Mouse (Mus musculus) midbrain, embryonic 13.5 days (tissue): ENCODE measurements around the gene Car2. TPM values are rescaled to one million over a fixed set of nuclear protein-coding genes. Genes with fewer than 3 reads are reported as not detected.

Experiments
- ATAC-seq: fragments of 200-750 bp; cut with Nextera tagmentation; 2 replicates; pipeline ENCODE4 v1.8.0; 2017; ENCODE audit warnings: mild to moderate bottlenecking, moderate TSS enrichment, moderate library complexity
- H3K27ac ChIP-seq: fragments of 300-500 bp; sonication (generic); 2 replicates; pipeline ENCODE4 v1.5.1; 2015; ENCODE audit warnings: inconsistent platforms, mild to moderate bottlenecking, moderate library complexity
- H3K27me3 ChIP-seq: fragments of 300-500 bp; sonication (generic); 2 replicates; pipeline ENCODE4 v1.6.1; 2015; ENCODE audit warnings: mild to moderate bottlenecking, inconsistent platforms
- H3K36me3 ChIP-seq: fragments of 300-500 bp; sonication (generic); 2 replicates; pipeline ENCODE4 v1.6.1; 2015; ENCODE audit warnings: mild to moderate bottlenecking, inconsistent platforms
- H3K4me1 ChIP-seq: fragments of 300-500 bp; sonication (generic); replicated peaks from 2 replicates; pipeline ENCODE4 v1.6.1; 2015; ENCODE audit warnings: inconsistent platforms
- H3K4me2 ChIP-seq: fragments of 300-500 bp; sonication (generic); replicated peaks from 2 replicates; pipeline ENCODE4 v1.6.1; 2015; ENCODE audit warnings: moderate library complexity, mild to moderate bottlenecking, inconsistent platforms
- H3K4me3 ChIP-seq: fragments of 300-500 bp; sonication (generic); replicated peaks from 2 replicates; pipeline ENCODE4 v1.5.1; 2015; ENCODE audit warnings: mild to moderate bottlenecking, inconsistent platforms
- H3K9ac ChIP-seq: fragments of 300-500 bp; sonication (generic); replicated peaks from 2 replicates; pipeline ENCODE4 v1.6.1; 2015; ENCODE audit warnings: mild to moderate bottlenecking, inconsistent platforms
- H3K9me3 ChIP-seq: fragments of 300-500 bp; sonication (generic); 2 replicates; pipeline ENCODE4 v1.6.1; 2016; ENCODE audit warnings: mild to moderate bottlenecking, inconsistent platforms
- WGBS: fragments of 180-500 bp; shearing (Covaris S2); methylation state at CpG from one replicate; pipeline ENCODE4 v1.1.7; 2015; 5-methylcytosine and 5-hydroxymethylcytosine counted together
- polyA plus RNA-seq: library from polyadenylated mRNA; unstranded; fragments of >200 nt; fragmentation: Nextera tagmentation; extraction: Ambion mirVana; gene quantifications from 2 replicates; pipeline ENCODE4 v1.2.1, GENCODE M21; 2015

The Car2 gene
- 20.3 and 22.0 TPM in 2 replicates for polyA plus RNA-seq

DNA sequence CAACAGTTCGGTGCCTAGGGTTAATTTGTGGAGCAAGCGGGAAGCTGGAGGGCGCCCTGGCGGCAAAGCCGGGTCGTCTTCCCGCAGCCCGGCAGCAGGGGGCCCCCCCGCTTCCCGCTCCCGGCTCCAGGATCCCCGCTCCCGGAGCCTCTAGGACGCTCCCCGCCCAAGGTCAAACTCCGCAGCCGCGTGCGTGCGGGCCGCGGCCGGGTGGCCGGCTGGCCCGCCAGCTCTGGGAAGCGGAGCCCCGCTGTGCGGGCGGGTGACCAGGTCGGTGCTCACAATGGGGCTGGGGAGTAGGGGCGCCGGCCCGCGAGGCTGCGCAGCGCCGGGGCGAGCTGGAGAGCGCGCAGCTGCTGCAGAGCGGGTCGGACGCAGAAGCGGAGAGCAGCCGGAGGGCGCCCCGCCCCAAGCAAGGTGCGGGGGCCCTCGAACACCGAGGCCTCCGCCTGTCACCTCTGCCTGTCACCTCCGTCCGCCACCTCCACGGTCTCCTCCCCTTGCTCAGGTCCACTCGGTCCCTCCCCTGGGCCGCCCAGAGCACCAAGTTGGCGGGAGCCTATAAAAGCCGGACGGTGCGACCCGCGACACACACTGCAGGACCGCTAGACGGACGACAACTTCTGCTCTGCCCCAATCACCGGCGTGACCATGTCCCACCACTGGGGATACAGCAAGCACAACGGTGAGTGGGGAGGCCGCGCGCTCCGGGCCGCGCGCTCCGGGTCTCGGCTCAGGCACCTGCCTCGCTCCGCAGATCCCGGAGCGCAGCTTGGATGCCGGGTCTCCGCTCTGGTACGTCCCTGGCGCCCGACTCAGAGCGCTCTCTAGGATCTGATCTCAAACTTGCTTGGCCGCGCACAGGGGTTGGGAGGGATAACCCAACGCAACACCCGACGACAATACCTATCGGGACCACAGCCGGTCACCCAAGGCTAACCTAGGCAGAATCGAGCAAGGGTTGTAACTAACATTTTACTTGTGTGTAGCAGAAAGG, at the start of gene Car2:
Gene Car2 (plus strand): TSS at position 172 of the 997 bp plus-strand sequence.
- Histone ChIP-seq H3K4me3 (peak within 1 kb of the TSS; percentile 79), H3K4me2 (peak within 1 kb of the TSS; percentile 89), H3K9ac (peak within 1 kb of the TSS; percentile 81), H3K36me3 (no peaks in the 10 kb centered on the region), H3K27ac (peak within 1 kb of the TSS; percentile 39; the same call in 1 of the 2 replicates), H3K27me3 (peaks cover 11% of the 10 kb centered on the region), H3K9me3 (no peaks in the 10 kb centered on the region), H3K4me1 (no peaks in the 10 kb centered on the region)
- peak; percentile 94 for ATAC-seq
- under 1% methylated on average over 94 of the region's 95 CpGs for WGBS

DNA sequence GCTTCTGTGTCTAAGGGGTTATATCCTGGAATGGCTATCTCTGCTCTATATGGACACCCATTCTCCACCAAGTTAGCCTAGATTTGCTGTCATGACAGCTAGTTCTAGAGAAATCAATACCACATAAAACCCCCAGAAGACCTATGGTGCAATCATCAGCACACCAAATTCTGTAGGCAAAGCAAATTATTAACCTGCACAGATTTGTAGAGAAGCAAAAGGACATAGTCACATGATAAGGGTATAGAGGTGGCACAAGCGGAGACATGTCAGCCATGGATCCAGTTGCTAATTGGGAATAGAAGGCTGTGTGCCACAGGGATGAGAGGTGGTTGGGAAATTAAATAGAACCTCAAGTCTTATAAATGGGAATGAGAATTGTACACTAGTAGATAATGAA, 47.1 kb upstream of the Car2 start:
- ATAC-seq: no peak
- no peak overlapping the region for H3K9ac ChIP-seq
- H3K4me2 ChIP-seq: no peak overlapping the region
- no peaks in the 10 kb centered on the region for H3K9me3 ChIP-seq
- H3K36me3 ChIP-seq: no peaks in the 10 kb centered on the region
- no peak overlapping the region for H3K27ac ChIP-seq
- H3K4me1 ChIP-seq: no peaks in the 10 kb centered on the region
- H3K27me3 ChIP-seq: no peaks in the 10 kb centered on the region
- WGBS: 96% methylated on average over 1 of the region's 1 CpGs
- H3K4me3 ChIP-seq: no peak overlapping the region

DNA sequence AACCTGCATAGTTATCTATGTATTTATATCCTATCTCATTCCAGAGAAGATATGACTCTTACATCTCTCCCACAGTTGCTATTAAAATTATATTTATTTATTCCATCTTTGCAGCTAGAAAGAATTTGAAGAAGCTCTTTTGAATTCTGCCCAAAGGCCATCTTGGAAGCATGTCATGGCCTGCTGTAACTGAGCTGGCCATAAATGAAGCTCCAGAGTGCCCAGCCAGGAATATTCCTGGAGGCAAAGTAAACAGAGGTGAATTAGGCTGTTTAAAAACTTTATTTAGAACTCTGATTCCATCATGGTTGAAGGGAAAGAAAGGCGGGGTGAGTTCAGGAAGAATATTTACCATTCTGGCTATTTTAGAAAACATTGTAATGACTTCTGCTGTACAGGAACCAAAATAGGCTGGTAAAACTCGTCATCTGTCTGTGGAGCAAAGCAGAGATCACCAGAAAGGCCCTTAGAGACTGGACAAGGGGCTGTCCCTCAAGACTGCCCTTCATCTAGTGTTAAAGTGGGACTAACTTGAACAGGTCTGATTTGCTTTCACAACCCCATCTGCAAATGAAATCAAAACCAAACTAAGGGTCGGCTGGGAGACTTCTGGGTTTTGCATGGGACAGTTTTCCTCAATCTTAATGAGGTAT, 46.5 kb upstream of the Car2 start:
- no peak overlapping the region for H3K9ac ChIP-seq
- no peak overlapping the region for H3K4me3 ChIP-seq
- WGBS: 82% methylated on average over 3 of the region's 3 CpGs
- no peaks in the 10 kb centered on the region for H3K27me3 ChIP-seq
- ATAC-seq: no peak
- no peak overlapping the region for H3K4me2 ChIP-seq
- H3K36me3 ChIP-seq: no peaks in the 10 kb centered on the region
- no peaks in the 10 kb centered on the region for H3K4me1 ChIP-seq
- H3K9me3 ChIP-seq: no peaks in the 10 kb centered on the region
- no peak overlapping the region for H3K27ac ChIP-seq

DNA sequence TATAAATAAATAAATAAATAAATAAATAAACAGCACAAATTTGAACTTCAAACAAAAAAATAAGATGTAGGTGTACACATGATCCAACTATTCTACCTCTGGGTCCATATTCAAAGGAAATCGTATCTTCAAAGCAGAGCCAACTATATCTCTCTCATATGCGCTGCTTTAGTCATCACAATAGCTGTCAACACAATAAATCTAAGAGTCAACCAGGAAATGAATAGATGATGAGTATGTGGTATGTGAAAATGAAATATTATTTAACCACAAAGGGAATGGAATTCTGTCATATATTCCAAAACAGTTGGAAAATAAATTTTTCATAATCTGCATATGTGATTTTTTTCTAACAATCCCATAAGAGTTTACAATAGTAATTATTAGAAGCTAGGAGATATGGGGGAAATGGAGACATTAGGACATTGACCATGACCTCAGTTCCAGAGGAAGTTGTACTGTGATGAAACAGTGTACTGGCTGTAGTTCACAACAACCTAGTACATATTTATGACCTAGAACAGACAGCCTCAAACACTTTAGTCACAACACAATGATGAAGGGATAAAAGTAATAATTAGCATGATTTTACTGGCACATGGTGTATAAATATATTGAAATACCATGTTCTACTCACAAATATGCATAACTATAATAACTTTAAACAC, 37.4 kb upstream of the Car2 start:
- ATAC-seq: no peak
- Histone ChIP-seq H3K9me3 (no peaks in the 10 kb centered on the region), H3K4me1 (no peaks in the 10 kb centered on the region), H3K4me3 (no peak overlapping the region), H3K4me2 (no peak overlapping the region), H3K27ac (no peak overlapping the region), H3K27me3 (no peaks in the 10 kb centered on the region), H3K9ac (no peak overlapping the region), H3K36me3 (no peaks in the 10 kb centered on the region)
- 96% methylated on average over 2 of the region's 2 CpGs for WGBS

DNA sequence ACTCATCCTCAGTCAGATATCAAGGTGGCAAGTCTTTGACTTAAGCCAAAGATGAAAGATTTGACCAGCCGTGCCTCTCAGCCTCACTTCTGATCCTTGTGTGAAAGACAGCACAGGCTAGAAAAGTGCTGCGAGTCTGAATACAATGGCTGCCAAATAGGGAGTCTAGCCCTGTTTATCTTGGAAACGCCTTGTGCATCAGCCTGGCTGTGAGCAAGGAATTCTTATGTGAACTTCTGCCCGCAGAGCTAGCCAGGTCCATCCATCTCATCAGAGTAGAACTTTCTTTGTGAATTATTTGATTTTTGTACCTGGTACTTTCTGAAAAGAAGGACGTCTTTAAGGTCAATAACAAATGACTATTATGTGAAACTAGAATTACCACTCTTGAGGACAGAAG, 32.1 kb upstream of the Car2 start:
- ATAC-seq: no peak
- H3K27ac ChIP-seq: no peak overlapping the region
- 73% methylated on average over 5 of the region's 5 CpGs for WGBS
- H3K36me3 ChIP-seq: no peaks in the 10 kb centered on the region
- no peaks in the 10 kb centered on the region for H3K4me1 ChIP-seq
- no peaks in the 10 kb centered on the region for H3K9me3 ChIP-seq
- H3K27me3 ChIP-seq: no peaks in the 10 kb centered on the region
- H3K4me3 ChIP-seq: no peak overlapping the region
- H3K4me2 ChIP-seq: no peak overlapping the region
- H3K9ac ChIP-seq: no peak overlapping the region

DNA sequence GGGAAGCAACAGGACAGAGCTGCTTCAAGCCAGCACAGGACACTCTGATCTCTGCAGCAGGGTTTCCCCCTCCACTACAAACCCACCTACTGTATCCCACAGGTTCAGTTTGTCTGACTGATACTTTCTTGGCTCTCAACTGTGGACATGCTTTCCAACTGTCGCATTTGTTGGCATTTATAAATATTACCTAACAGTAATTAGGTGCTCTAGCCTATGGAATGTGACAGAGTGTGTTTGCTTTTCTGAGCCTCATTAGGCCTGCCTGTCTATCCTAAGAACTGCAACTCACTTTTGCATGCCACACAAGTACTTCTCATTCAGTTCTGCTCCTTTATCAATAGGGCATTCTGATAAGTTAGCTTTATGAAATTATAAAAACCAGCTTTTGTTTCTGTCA, 31.6 kb upstream of the Car2 start:
- Histone ChIP-seq H3K9ac (no peak overlapping the region), H3K27ac (no peak overlapping the region), H3K4me3 (no peak overlapping the region), H3K9me3 (no peaks in the 10 kb centered on the region), H3K27me3 (no peaks in the 10 kb centered on the region), H3K36me3 (no peaks in the 10 kb centered on the region), H3K4me2 (no peak overlapping the region), H3K4me1 (no peaks in the 10 kb centered on the region)
- WGBS: 78% methylated on average over 1 of the region's 1 CpGs
- no peak for ATAC-seq

DNA sequence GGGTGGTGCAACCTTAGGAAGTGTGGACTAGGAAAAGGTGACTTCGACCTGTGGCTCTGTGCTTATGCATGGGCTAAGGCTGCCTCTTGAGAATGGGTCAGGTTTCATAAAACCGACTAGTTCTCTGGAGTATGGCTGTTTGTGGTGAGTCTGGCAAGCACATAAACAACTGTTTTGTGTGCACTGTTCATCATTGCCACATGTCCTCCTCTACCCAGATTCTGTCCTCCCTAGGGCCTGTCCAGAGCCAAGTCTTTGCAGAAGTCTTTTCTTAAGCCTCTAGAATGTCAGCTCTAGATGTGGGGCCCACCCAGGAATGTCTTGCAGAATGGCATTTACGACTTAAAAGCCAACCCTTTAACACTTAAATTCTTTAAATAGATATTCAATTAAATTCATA, 28.2 kb upstream of the Car2 start:
- H3K9ac ChIP-seq: no peak overlapping the region
- H3K4me1 ChIP-seq: peaks cover 11% of the 10 kb centered on the region
- H3K27ac ChIP-seq: no peak overlapping the region
- 88% methylated on average over 3 of the region's 3 CpGs for WGBS
- H3K4me2 ChIP-seq: no peak overlapping the region
- H3K9me3 ChIP-seq: no peaks in the 10 kb centered on the region
- ATAC-seq: no peak
- H3K4me3 ChIP-seq: no peak overlapping the region
- H3K36me3 ChIP-seq: no peaks in the 10 kb centered on the region
- H3K27me3 ChIP-seq: no peaks in the 10 kb centered on the region

DNA sequence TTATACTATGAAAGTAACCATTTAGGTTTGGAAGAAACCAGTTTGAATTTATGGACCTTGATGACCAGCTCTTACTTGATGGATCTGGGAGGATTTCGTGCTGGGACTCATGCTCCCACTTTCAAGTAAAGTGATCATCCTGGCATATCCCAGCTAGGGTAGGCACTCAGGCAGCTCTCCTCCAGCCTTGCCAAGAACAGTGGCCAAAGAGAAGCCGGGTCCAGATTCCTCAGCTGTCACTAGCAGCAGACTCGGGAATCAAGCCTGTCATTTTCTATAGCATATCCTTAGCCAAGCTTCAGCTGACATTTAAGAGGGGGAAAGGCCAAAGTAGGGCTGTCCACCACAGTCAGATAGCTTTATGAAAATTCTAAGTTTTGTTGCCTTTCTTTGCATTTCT, 25.8 kb upstream of the Car2 start:
- WGBS: 82% methylated on average over 3 of the region's 3 CpGs
- ATAC-seq: no peak
- Histone ChIP-seq H3K27ac (no peak overlapping the region), H3K4me2 (no peak overlapping the region), H3K9ac (no peak overlapping the region), H3K9me3 (no peaks in the 10 kb centered on the region), H3K36me3 (no peaks in the 10 kb centered on the region), H3K27me3 (no peaks in the 10 kb centered on the region), H3K4me1 (peaks cover 17% of the 10 kb centered on the region), H3K4me3 (no peak overlapping the region)

DNA sequence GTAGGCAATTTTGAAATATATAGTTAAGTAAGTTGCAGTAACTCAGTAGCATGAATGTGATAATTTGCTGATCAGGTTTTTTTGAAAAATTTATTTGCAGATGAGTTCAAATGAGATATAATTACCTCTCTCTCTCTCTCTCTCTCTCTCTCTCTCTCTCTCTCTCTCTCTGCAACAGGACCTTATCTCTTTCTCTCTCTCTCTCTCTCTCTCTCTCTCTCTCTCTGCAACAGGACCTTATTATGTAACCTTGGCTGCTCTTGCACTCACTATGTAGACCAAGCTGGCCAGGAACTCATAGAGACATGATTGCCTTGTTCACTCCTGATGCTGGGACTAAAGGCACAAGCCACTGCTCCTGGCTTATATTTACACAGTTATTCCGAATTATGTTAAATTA, 24.9 kb upstream of the Car2 start:
- Histone ChIP-seq H3K9me3 (no peaks in the 10 kb centered on the region), H3K36me3 (no peaks in the 10 kb centered on the region), H3K4me1 (peaks cover 17% of the 10 kb centered on the region), H3K4me2 (no peak overlapping the region), H3K27me3 (no peaks in the 10 kb centered on the region), H3K9ac (no peak overlapping the region), H3K4me3 (no peak overlapping the region), H3K27ac (no peak overlapping the region)
- 85% methylated on average over 1 of the region's 1 CpGs for WGBS
- ATAC-seq: no peak

DNA sequence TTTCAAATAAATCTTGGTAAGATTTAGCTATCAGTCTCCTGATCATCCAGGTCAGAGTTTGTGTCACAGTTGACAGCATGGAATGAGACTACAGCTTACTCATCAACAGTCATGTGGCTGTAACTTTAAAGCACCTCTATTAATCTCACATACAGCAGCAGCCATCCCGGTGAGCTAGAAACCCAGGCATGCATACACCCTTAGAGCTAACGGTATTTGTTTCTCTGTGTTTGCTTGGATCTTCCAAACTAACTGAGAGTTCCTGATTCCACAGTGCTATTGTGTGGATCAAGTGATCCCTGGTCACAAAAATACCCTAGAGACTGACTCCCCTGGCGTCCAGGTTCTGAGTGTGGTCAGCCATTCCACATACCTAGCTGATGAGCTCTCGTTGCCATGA, 24.3 kb upstream of the Car2 start:
- no peak overlapping the region for H3K9ac ChIP-seq
- H3K27ac ChIP-seq: no peak overlapping the region
- ATAC-seq: no peak
- H3K4me1 ChIP-seq: peaks cover 17% of the 10 kb centered on the region
- H3K4me3 ChIP-seq: 0 out of 2 replicates have a peak overlapping the region, but pooled peaks have one; percentile 17
- no peaks in the 10 kb centered on the region for H3K27me3 ChIP-seq
- H3K9me3 ChIP-seq: no peaks in the 10 kb centered on the region
- WGBS: 11% methylated on average over 4 of the region's 4 CpGs
- peak overlapping the region; percentile 86 for H3K4me2 ChIP-seq
- no peaks in the 10 kb centered on the region for H3K36me3 ChIP-seq

DNA sequence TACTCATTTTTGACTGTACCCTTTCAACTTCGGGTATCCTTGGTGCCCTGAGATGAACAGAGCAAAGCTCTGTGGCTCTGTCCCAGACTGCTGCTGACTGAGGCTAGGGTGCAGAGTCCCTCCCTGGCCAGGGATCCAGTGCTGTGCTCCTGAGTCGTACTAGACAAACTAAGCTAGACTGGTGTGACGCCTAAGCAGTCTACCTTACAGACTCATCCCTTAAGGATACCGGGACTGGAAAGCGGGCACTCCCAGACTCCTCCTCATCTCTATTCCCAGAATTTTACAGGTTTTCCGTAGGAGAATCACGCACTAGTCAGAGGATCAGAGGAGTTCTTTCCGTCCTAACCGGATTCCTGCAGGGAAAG, 23.4 kb upstream of the Car2 start:
- H3K9ac ChIP-seq: peak overlapping the region; percentile 65
- peak; percentile 94 for ATAC-seq
- H3K4me3 ChIP-seq: peak overlapping the region; percentile 50
- no peaks in the 10 kb centered on the region for H3K9me3 ChIP-seq
- H3K27me3 ChIP-seq: no peaks in the 10 kb centered on the region
- no peaks in the 10 kb centered on the region for H3K36me3 ChIP-seq
- H3K4me1 ChIP-seq: peaks cover 17% of the 10 kb centered on the region
- peak overlapping the region; percentile 86 for H3K4me2 ChIP-seq
- WGBS: under 1% methylated on average over 9 of the region's 9 CpGs
- peak overlapping the region; percentile 39; the same call in 1 of the 2 replicates for H3K27ac ChIP-seq
